Mouse (Mus musculus): ENCODE results near the gene Abi1.

DNA sequence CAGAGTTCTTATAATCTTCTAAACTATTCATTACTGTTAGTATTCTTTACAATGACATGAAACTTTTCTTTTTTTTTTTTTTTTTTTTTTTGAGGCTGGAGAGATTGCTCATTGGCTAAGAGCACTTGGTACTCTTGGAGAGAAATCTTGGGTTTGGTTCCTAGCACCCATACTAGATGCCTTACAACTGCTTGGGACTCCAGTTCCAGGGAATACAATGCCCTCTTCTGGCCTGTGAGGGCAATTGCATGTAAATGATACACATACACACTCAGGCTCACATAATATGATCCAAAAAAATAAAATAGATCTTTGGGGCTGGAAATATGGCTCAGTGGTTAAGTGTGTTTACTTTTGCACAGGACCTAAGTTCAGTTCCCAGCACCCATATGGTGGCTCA lies 36.7 kb upstream of the Abi1 start:
- TF ChIP-seq NELFE (IDR thresholded peaks at IDR 0.05; ENCODE audit: low read depth, low read length) (no peak), KAT2A (conservative IDR thresholded peaks at IDR 0.05; ENCODE audit: low read depth, low read length) (no peak), TCF12 (IDR thresholded peaks at IDR 0.05; ENCODE audit: low read depth, low read length) (no peak), MAX (IDR thresholded peaks at IDR 0.05; ENCODE audit: low read length) (no peak)
